Mouse (Mus musculus): ENCODE data around the gene Zfp825. TPM values are rescaled to one million over a fixed set of nuclear protein-coding genes. Genes with fewer than 3 reads are reported as not detected.
"Not testable (repeated sequence)": the region's sequence is repeated elsewhere in the genome, so short reads cannot be mapped to it uniquely, and the experiment has no call there.

Gene Zfp825
- polyA plus RNA-seq, 1 experiment from 2014 or later: 16.2 TPM

DNA sequence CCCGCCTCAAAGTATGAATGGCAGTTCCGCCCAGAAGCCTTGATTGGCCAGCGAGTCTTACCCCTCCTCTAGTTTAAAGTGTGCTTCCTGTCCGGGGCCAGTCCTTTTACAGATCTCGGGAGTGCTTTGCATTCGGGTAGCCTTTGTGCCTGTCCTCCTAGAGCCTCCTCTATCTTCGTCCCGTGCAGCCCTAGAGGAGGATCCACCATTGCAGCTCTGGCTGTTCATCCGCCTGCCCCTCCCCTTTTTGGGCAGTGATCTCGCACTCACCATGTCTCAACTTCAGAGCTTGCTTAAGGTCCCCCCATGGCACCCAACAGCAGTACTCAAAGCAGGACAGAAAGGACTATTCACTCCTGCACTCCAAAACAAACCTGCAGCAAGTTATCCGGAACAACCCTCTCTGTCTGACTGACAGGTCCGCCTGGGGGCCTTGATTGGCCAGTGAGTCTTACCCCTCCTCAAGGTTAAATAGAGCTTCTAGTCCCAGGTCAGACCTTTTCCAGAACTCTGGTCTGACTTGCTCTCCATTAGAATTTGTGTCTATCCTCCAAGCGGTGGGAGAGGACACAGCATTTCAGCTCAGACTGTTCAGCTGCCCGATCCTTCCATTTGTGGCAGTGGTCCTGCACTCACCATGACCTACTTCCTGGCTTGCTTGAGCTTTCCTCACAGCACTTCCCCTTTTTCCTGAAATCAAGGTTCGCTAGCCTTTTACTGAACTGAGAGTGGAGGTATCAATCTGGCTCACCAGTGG is 28.9 kb upstream of the Zfp825 start:
- Histone ChIP-seq H3K4me2 (ENCODE audit: low read length) (peak overlapping the region; percentile 75), H3K4me3 (ENCODE audit: control insufficient read depth in 1 of 2, insufficient read depth in 1 of 2, low read depth in 1 of 2, low read length in 2 of 2) (peak overlapping the region; percentile 59 to 64), H3K9me3 (ENCODE audit: control insufficient read depth, low read length) (no peaks in the 10 kb centered on the region), H3K27me3 (ENCODE audit: control insufficient read depth, insufficient read depth, low read length) (no peaks in the 10 kb centered on the region), H3K27ac (replicated peaks in 1 of 2; ENCODE audit: control insufficient read depth in 1 of 2, insufficient read depth in 1 of 2, low read depth in 2 of 2, low read length in 2 of 2) (peak overlapping the region; percentile 95 to 96), H3K36me3 (ENCODE audit: control insufficient read depth, insufficient read depth, low read length) (no peaks in the 10 kb centered on the region), H3K9ac (ENCODE audit: low read length) (peak overlapping the region; percentile 77), H3K4me1 (ENCODE audit: control insufficient read depth in 2 of 2, insufficient read depth in 2 of 2, low read length in 2 of 2) (no peaks in the 10 kb centered on the region)
- whole genome bisulfite sequencing: 2% methylated on average over 15 of the region's 15 CpGs
- ATAC-seq (ENCODE audit: insufficient number of reproducible peaks, insufficient read depth, low FRiP score, low read depth): peak; percentile 97

DNA sequence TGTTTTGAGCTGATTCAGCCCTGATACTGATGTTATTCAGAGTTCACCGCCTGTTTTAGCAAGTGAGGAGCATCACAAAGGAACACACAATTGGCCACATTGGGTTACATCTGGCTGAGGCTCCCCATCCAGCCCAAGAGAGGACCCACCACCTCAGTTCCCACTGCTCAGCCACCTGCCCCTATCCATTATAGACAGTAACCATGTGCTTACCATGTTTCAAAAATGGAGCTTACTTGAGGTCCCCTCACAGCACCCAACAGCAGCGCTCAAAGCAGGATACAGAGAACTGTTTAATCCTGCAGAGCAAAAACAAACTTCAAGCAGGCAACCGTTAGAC is 28.3 kb upstream of the Zfp825 start:
- not testable (repeated sequence) for H3K36me3 ChIP-seq (ENCODE audit: control insufficient read depth, insufficient read depth, low read length); H3K27me3 ChIP-seq (ENCODE audit: control insufficient read depth, insufficient read depth, low read length); H3K9me3 ChIP-seq (ENCODE audit: control insufficient read depth, low read length); H3K4me1 ChIP-seq (ENCODE audit: control insufficient read depth in 2 of 2, insufficient read depth in 2 of 2, low read length in 2 of 2)
- peak overlapping the region; percentile 77 for H3K9ac ChIP-seq (ENCODE audit: low read length)
- ATAC-seq (ENCODE audit: insufficient number of reproducible peaks, insufficient read depth, low FRiP score, low read depth): peak; percentile 49; the same call in 1 of the 2 replicates
- H3K27ac ChIP-seq (replicated peaks in 1 of 2; ENCODE audit: control insufficient read depth in 1 of 2, insufficient read depth in 1 of 2, low read depth in 2 of 2, low read length in 2 of 2): peak overlapping the region; percentile 46 to 96; a peak in 3 of 4 replicates
- peak overlapping the region; percentile 75 for H3K4me2 ChIP-seq (ENCODE audit: low read length)
- WGBS: 0% methylated on average over 3 of the region's 3 CpGs
- peak overlapping the region; percentile 59 to 64 for H3K4me3 ChIP-seq (ENCODE audit: control insufficient read depth in 1 of 2, insufficient read depth in 1 of 2, low read depth in 1 of 2, low read length in 2 of 2)

DNA sequence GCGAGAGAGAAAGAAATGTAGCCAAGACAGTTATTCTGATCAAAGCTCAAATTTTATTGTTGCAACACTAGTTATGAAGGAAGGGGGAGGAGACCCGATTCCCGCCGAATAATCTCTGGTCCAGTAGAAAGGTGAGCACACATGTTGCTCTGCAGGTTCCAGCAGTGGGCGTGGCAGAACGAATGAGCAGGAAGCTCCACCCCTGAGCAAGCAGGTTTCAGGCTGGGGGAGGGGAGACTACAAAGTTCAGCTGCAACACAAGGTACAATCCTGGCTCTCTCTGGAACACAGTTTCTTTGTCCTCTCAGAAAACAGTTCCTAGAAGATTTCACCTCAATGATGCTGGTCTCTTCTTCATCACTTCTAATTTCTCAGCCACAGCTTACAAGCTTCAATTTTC is 14.2 kb upstream of the Zfp825 start:
- WGBS: 82% methylated on average over 6 of the region's 6 CpGs
- not testable (repeated sequence) for H3K27me3 ChIP-seq (ENCODE audit: control insufficient read depth, insufficient read depth, low read length); H3K4me1 ChIP-seq (ENCODE audit: control insufficient read depth in 2 of 2, insufficient read depth in 2 of 2, low read length in 2 of 2); H3K4me2 ChIP-seq (ENCODE audit: low read length); H3K9ac ChIP-seq (ENCODE audit: low read length); H3K9me3 ChIP-seq (ENCODE audit: control insufficient read depth, low read length); H3K27ac ChIP-seq (replicated peaks in 1 of 2; ENCODE audit: control insufficient read depth in 1 of 2, insufficient read depth in 1 of 2, low read depth in 2 of 2, low read length in 2 of 2); H3K4me3 ChIP-seq (ENCODE audit: control insufficient read depth in 1 of 2, insufficient read depth in 1 of 2, low read depth in 1 of 2, low read length in 2 of 2); ATAC-seq (ENCODE audit: insufficient number of reproducible peaks, insufficient read depth, low FRiP score, low read depth); H3K36me3 ChIP-seq (ENCODE audit: control insufficient read depth, insufficient read depth, low read length)

DNA sequence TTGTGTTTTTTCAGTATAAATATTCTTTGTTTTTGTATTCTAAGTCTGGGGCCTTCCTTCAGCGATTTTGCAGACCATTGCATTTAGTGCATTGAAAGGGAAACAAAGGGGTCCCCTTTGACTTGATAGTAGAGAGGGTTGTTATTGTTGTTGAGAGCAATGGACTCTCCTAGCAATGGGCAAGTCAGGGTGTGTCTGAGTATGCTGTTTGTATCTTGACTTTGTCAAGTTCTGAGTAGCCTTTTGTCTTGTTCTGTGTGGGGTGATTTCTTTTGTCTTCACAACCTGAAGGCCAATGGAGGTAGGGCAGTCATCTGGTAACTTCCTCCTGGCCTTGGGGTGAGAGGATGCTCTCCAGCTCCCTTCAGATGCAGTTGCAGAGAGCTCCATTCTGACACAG is 9.1 kb upstream of the Zfp825 start:
- not testable (repeated sequence) for H3K9ac ChIP-seq (ENCODE audit: low read length); H3K4me2 ChIP-seq (ENCODE audit: low read length); H3K9me3 ChIP-seq (ENCODE audit: control insufficient read depth, low read length); H3K36me3 ChIP-seq (ENCODE audit: control insufficient read depth, insufficient read depth, low read length); ATAC-seq (ENCODE audit: insufficient number of reproducible peaks, insufficient read depth, low FRiP score, low read depth); H3K4me1 ChIP-seq (ENCODE audit: control insufficient read depth in 2 of 2, insufficient read depth in 2 of 2, low read length in 2 of 2); H3K27ac ChIP-seq (replicated peaks in 1 of 2; ENCODE audit: control insufficient read depth in 1 of 2, insufficient read depth in 1 of 2, low read depth in 2 of 2, low read length in 2 of 2); H3K4me3 ChIP-seq (ENCODE audit: control insufficient read depth in 1 of 2, insufficient read depth in 1 of 2, low read depth in 1 of 2, low read length in 2 of 2); H3K27me3 ChIP-seq (ENCODE audit: control insufficient read depth, insufficient read depth, low read length)
- WGBS: 71% methylated on average over 1 of the region's 1 CpGs

DNA sequence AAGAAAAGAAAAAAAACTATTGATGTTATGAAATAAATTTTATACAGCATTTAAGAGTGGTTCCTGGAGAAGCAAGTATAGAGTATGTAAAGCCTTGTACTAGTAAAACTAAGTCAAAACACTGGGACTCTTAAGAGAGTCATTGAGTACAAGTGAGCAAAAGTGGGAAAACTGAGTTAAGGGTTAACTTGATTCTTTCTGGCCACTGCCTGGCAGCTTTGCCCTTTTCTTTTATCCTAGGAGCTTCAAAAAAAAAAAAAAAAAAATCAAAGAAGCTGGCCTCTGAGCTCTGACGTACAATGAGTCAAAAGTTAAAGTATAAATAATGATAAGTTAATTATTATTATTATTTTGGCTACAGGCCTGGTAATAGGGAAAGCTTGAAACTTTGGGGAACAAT is 5.9 kb upstream of the Zfp825 start:
- not testable (repeated sequence) for H3K27ac ChIP-seq (replicated peaks in 1 of 2; ENCODE audit: control insufficient read depth in 1 of 2, insufficient read depth in 1 of 2, low read depth in 2 of 2, low read length in 2 of 2); H3K9me3 ChIP-seq (ENCODE audit: control insufficient read depth, low read length); H3K9ac ChIP-seq (ENCODE audit: low read length); ATAC-seq (ENCODE audit: insufficient number of reproducible peaks, insufficient read depth, low FRiP score, low read depth); H3K27me3 ChIP-seq (ENCODE audit: control insufficient read depth, insufficient read depth, low read length); H3K4me1 ChIP-seq (ENCODE audit: control insufficient read depth in 2 of 2, insufficient read depth in 2 of 2, low read length in 2 of 2); H3K4me3 ChIP-seq (ENCODE audit: control insufficient read depth in 1 of 2, insufficient read depth in 1 of 2, low read depth in 1 of 2, low read length in 2 of 2); H3K36me3 ChIP-seq (ENCODE audit: control insufficient read depth, insufficient read depth, low read length); H3K4me2 ChIP-seq (ENCODE audit: low read length)
- WGBS: 13% methylated on average over 1 of the region's 1 CpGs

DNA sequence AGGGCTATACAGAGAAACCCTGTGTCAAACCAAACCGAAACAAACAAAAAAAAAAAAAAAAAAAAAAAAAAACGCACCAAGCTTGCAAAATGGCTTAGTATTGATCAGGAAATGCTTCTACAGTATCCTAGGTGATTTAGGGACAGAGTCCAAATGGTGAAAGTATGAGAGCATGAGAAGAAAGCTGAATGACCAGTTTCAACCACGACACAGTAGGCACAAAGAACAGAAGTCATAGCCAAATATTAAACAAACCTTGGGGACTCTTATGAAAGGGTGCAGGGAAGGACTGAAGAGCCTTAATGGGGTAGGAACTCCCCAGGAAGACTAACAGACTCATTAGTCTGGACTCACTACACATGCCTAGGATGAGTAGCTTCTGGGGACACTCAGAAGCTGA is 9.5 kb downstream of the Zfp825 start:
- WGBS: 80% methylated on average over 3 of the region's 3 CpGs

DNA sequence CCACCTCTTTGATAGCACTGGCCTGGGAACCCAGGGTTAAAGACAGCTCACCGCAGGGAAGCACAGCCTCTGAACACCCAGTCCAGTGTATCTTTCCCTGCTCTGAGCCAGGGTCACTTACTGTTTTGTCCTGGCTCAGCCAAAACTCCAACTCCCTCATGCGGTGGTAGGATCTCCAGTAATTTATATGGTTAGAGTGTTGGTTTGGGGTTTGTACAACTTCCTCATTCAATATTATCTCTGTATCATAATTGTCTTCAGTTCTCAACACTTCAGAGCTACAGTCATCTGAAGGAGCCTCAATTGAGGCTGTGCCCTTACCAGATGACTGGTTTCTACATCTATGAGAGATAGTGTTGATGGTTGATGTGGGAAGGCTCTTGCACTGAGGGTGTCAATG is 22.3 kb downstream of the Zfp825 start:
- not testable (repeated sequence) for H3K9ac ChIP-seq (ENCODE audit: low read length); H3K9me3 ChIP-seq (ENCODE audit: control insufficient read depth, low read length); H3K4me3 ChIP-seq (ENCODE audit: control insufficient read depth in 1 of 2, insufficient read depth in 1 of 2, low read depth in 1 of 2, low read length in 2 of 2); H3K27me3 ChIP-seq (ENCODE audit: control insufficient read depth, insufficient read depth, low read length); H3K4me2 ChIP-seq (ENCODE audit: low read length); H3K27ac ChIP-seq (replicated peaks in 1 of 2; ENCODE audit: control insufficient read depth in 1 of 2, insufficient read depth in 1 of 2, low read depth in 2 of 2, low read length in 2 of 2); ATAC-seq (ENCODE audit: insufficient number of reproducible peaks, insufficient read depth, low FRiP score, low read depth); H3K36me3 ChIP-seq (ENCODE audit: control insufficient read depth, insufficient read depth, low read length); H3K4me1 ChIP-seq (ENCODE audit: control insufficient read depth in 2 of 2, insufficient read depth in 2 of 2, low read length in 2 of 2)
- 76% methylated on average over 2 of the region's 2 CpGs for WGBS

More for the DNA sequence above, 9.5 kb downstream of the Zfp825 start:
- not testable (repeated sequence) for H3K4me3 ChIP-seq (ENCODE audit: control insufficient read depth in 1 of 2, insufficient read depth in 1 of 2, low read depth in 1 of 2, low read length in 2 of 2); H3K27me3 ChIP-seq (ENCODE audit: control insufficient read depth, insufficient read depth, low read length); H3K4me1 ChIP-seq (ENCODE audit: control insufficient read depth in 2 of 2, insufficient read depth in 2 of 2, low read length in 2 of 2); H3K4me2 ChIP-seq (ENCODE audit: low read length); ATAC-seq (ENCODE audit: insufficient number of reproducible peaks, insufficient read depth, low FRiP score, low read depth); H3K27ac ChIP-seq (replicated peaks in 1 of 2; ENCODE audit: control insufficient read depth in 1 of 2, insufficient read depth in 1 of 2, low read depth in 2 of 2, low read length in 2 of 2); H3K9me3 ChIP-seq (ENCODE audit: control insufficient read depth, low read length); H3K9ac ChIP-seq (ENCODE audit: low read length)
- H3K36me3 ChIP-seq (ENCODE audit: control insufficient read depth, insufficient read depth, low read length): peaks cover 10% of the 10 kb centered on the region; the same call in 1 of the 2 replicates
